Mouse (Mus musculus) embryonic facial prominence, embryonic 12.5 days (tissue): ENCODE measurements around the gene Il34. TPM values are rescaled to one million over a fixed set of nuclear protein-coding genes. Genes with fewer than 3 reads are reported as not detected.

Experiments used
- ATAC-seq: fragments of 200-750 bp; cut with Nextera tagmentation; 2 replicates; pipeline ENCODE4 v1.8.0; 2017; ENCODE audit not compliant: insufficient number of reproducible peaks, insufficient read depth, low FRiP score, low TSS enrichment
- H3K27ac ChIP-seq: fragments of 300-500 bp; sonication (generic); 2 replicates; pipeline ENCODE4 v1.5.1; 2016; ENCODE audit warnings: mild to moderate bottlenecking
- H3K27me3 ChIP-seq: fragments of 300-500 bp; sonication (generic); 2 replicates; pipeline ENCODE4 v1.6.1; 2016; ENCODE audit warnings: mild to moderate bottlenecking, moderate library complexity
- H3K36me3 ChIP-seq: fragments of 300-500 bp; sonication (generic); 2 replicates; pipeline ENCODE4 v1.6.1; 2016; ENCODE audit warnings: mild to moderate bottlenecking
- H3K4me1 ChIP-seq: fragments of 300-500 bp; sonication (generic); 2 replicates; pipeline ENCODE4 v1.6.1; 2016
- H3K4me2 ChIP-seq: fragments of 300-500 bp; sonication (generic); replicated peaks from 2 replicates; pipeline ENCODE4 v1.6.1; 2016; ENCODE audit warnings: mild to moderate bottlenecking, moderate library complexity
- H3K4me3 ChIP-seq: fragments of 300-500 bp; sonication (generic); 2 replicates; pipeline ENCODE4 v1.5.1; 2016; ENCODE audit warnings: mild to moderate bottlenecking
- H3K9ac ChIP-seq: fragments of 300-500 bp; sonication (generic); 2 replicates; pipeline ENCODE4 v1.6.1; 2016; ENCODE audit warnings: mild to moderate bottlenecking, moderate library complexity
- H3K9me3 ChIP-seq: fragments of 300-500 bp; sonication (generic); 2 replicates; pipeline ENCODE4 v1.6.1; 2016; ENCODE audit warnings: mild to moderate bottlenecking, moderate library complexity
- WGBS: fragments of 180-500 bp; shearing (Covaris S2); methylation state at CpG from one replicate; pipeline ENCODE4 v1.1.7; 2016; 5-methylcytosine and 5-hydroxymethylcytosine counted together
- polyA plus RNA-seq: library from polyadenylated mRNA; unstranded; fragments of >200 nt; fragmentation: Nextera tagmentation; extraction: Ambion mirVana; gene quantifications from 2 replicates; pipeline ENCODE4 v1.2.1, GENCODE M21; 2016

Gene Il34
- polyA plus RNA-seq, 1 experiment from 2014 or later: 0.46 TPM

- Histone ChIP-seq H3K9ac (no peak overlapping the region), H3K27me3 (no peaks in the 10 kb centered on the region), H3K4me3 (no peak overlapping the region), H3K27ac (peak overlapping the region; percentile 55; the same call in 1 of the 2 replicates), H3K4me1 (peaks cover 13% of the 10 kb centered on the region; the same call in 1 of the 2 replicates), H3K9me3 (no peaks in the 10 kb centered on the region), H3K4me2 (no peak overlapping the region), H3K36me3 (peaks cover 50% of the 10 kb centered on the region)
- 0 out of 2 replicates have a peak, but pooled peaks have one; percentile 3 for ATAC-seq
- WGBS: 50% methylated on average over 13 of the region's 13 CpGs
Observed at GRCm38 (mm10) chr8:110808495-110809472, 3.1 kb upstream of the Il34 start.

GRCm38 (mm10) chr8:110806146-110806545 is 422 bp upstream of the Il34 start:
- ATAC-seq: no peak
- H3K27ac ChIP-seq: no peak overlapping the region
- H3K27me3 ChIP-seq: no peaks in the 10 kb centered on the region
- H3K9ac ChIP-seq: no peak overlapping the region
- H3K4me2 ChIP-seq: no peak overlapping the region
- H3K4me1 ChIP-seq: peaks cover 13% of the 10 kb centered on the region; the same call in 1 of the 2 replicates
- H3K9me3 ChIP-seq: no peaks in the 10 kb centered on the region
- H3K36me3 ChIP-seq: peaks cover 24% of the 10 kb centered on the region
- no peak overlapping the region for H3K4me3 ChIP-seq
- 79% methylated on average over 1 of the region's 1 CpGs for WGBS

- no peaks in the 10 kb centered on the region for H3K27me3 ChIP-seq
Observed at GRCm38 (mm10) chr8:110804825-110805514, 754 bp downstream of the Il34 start.

GRCm38 (mm10) chr8:110803856-110804255 is 1.9 kb downstream of the Il34 start:
- Histone ChIP-seq H3K27ac (no peak overlapping the region), H3K36me3 (peaks cover under 1% of the 10 kb centered on the region; the same call in 1 of the 2 replicates), H3K27me3 (no peaks in the 10 kb centered on the region), H3K4me2 (no peak overlapping the region), H3K4me1 (peaks cover 10% of the 10 kb centered on the region; the same call in 1 of the 2 replicates), H3K4me3 (no peak overlapping the region), H3K9me3 (no peaks in the 10 kb centered on the region), H3K9ac (no peak overlapping the region)
- no peak for ATAC-seq
- WGBS: 88% methylated on average over 9 of the region's 9 CpGs

More at GRCm38 (mm10) chr8:110804825-110805514, 754 bp downstream of the Il34 start:
- Histone ChIP-seq H3K9ac (no peak overlapping the region), H3K9me3 (no peaks in the 10 kb centered on the region), H3K4me2 (no peak overlapping the region), H3K4me3 (no peak overlapping the region), H3K4me1 (peaks cover 13% of the 10 kb centered on the region; the same call in 1 of the 2 replicates), H3K36me3 (peaks cover 12% of the 10 kb centered on the region), H3K27ac (no peak overlapping the region)
- WGBS: 46% methylated on average over 3 of the region's 3 CpGs
- ATAC-seq: no peak

GRCm38 (mm10) chr8:110802988-110803387 is 2.7 kb downstream of the Il34 start:
- 0 out of 2 replicates have a peak, but pooled peaks cover 1% of the 10 kb centered on the region for H3K4me1 ChIP-seq
- no peak overlapping the region for H3K4me2 ChIP-seq
- H3K27ac ChIP-seq: no peak overlapping the region
- WGBS: 84% methylated on average over 5 of the region's 5 CpGs
- no peaks in the 10 kb centered on the region for H3K36me3 ChIP-seq
- no peak overlapping the region for H3K9ac ChIP-seq
- H3K4me3 ChIP-seq: no peak overlapping the region
- no peaks in the 10 kb centered on the region for H3K9me3 ChIP-seq
- H3K27me3 ChIP-seq: no peaks in the 10 kb centered on the region
- ATAC-seq: no peak

GRCm38 (mm10) chr8:110797086-110797485 is 8.6 kb downstream of the Il34 start:
- H3K36me3 ChIP-seq: no peaks in the 10 kb centered on the region
- no peak overlapping the region for H3K4me3 ChIP-seq
- H3K9ac ChIP-seq: no peak overlapping the region
- H3K4me2 ChIP-seq: no peak overlapping the region
- H3K4me1 ChIP-seq: no peaks in the 10 kb centered on the region
- H3K27me3 ChIP-seq: no peaks in the 10 kb centered on the region
- no peak for ATAC-seq
- 94% methylated on average over 8 of the region's 8 CpGs for WGBS
- H3K9me3 ChIP-seq: 0 out of 2 replicates have a peak, but pooled peaks cover 2% of the 10 kb centered on the region
- no peak overlapping the region for H3K27ac ChIP-seq

GRCm38 (mm10) chr8:110794363-110794965 is 11.3 kb downstream of the Il34 start:
- no peak for ATAC-seq
- 0 out of 2 replicates have a peak, but pooled peaks cover 2% of the 10 kb centered on the region for H3K9me3 ChIP-seq
- no peaks in the 10 kb centered on the region for H3K36me3 ChIP-seq
- H3K27me3 ChIP-seq: no peaks in the 10 kb centered on the region
- no peak overlapping the region for H3K9ac ChIP-seq
- H3K4me3 ChIP-seq: no peak overlapping the region
- 81% methylated on average over 7 of the region's 7 CpGs for WGBS
- no peaks in the 10 kb centered on the region for H3K4me1 ChIP-seq
- H3K27ac ChIP-seq: no peak overlapping the region
- H3K4me2 ChIP-seq: no peak overlapping the region

- 93% methylated on average over 9 of the region's 9 CpGs for WGBS
- ATAC-seq: no peak
- Histone ChIP-seq H3K4me2 (no peak overlapping the region), H3K36me3 (no peaks in the 10 kb centered on the region), H3K9ac (no peak overlapping the region), H3K4me3 (no peak overlapping the region), H3K4me1 (no peaks in the 10 kb centered on the region), H3K9me3 (0 out of 2 replicates have a peak, but pooled peaks cover 2% of the 10 kb centered on the region), H3K27me3 (no peaks in the 10 kb centered on the region), H3K27ac (no peak overlapping the region)
Observed at GRCm38 (mm10) chr8:110793936-110794335, 11.8 kb downstream of the Il34 start.

- Histone ChIP-seq H3K27ac (no peak overlapping the region), H3K9ac (no peak overlapping the region), H3K36me3 (no peaks in the 10 kb centered on the region), H3K4me1 (no peaks in the 10 kb centered on the region), H3K9me3 (0 out of 2 replicates have a peak, but pooled peaks cover 2% of the 10 kb centered on the region), H3K27me3 (no peaks in the 10 kb centered on the region), H3K4me2 (no peak overlapping the region), H3K4me3 (no peak overlapping the region)
- 81% methylated on average over 9 of the region's 9 CpGs for WGBS
- no peak for ATAC-seq
Observed at GRCm38 (mm10) chr8:110793511-110793910, 12.2 kb downstream of the Il34 start.

GRCm38 (mm10) chr8:110792574-110793200 is 13.0 kb downstream of the Il34 start:
- Histone ChIP-seq H3K4me3 (no peak overlapping the region), H3K36me3 (no peaks in the 10 kb centered on the region), H3K4me1 (no peaks in the 10 kb centered on the region), H3K9me3 (0 out of 2 replicates have a peak, but pooled peaks cover 2% of the 10 kb centered on the region), H3K9ac (no peak overlapping the region), H3K27me3 (no peaks in the 10 kb centered on the region), H3K4me2 (no peak overlapping the region), H3K27ac (no peak overlapping the region)
- 74% methylated on average over 11 of the region's 11 CpGs for WGBS
- ATAC-seq: no peak

- H3K27ac ChIP-seq: no peak overlapping the region
- ATAC-seq: no peak
- no peak overlapping the region for H3K4me3 ChIP-seq
- no peak overlapping the region for H3K9ac ChIP-seq
- 0 out of 2 replicates have a peak, but pooled peaks cover 2% of the 10 kb centered on the region for H3K9me3 ChIP-seq
- WGBS: 69% methylated on average over 10 of the region's 10 CpGs
- no peak overlapping the region for H3K4me2 ChIP-seq
- H3K27me3 ChIP-seq: no peaks in the 10 kb centered on the region
- no peaks in the 10 kb centered on the region for H3K4me1 ChIP-seq
- no peaks in the 10 kb centered on the region for H3K36me3 ChIP-seq
Observed at GRCm38 (mm10) chr8:110791164-110791563, 14.6 kb downstream of the Il34 start.
